Mouse (Mus musculus) cerebellum, postnatal 14 days (tissue): ENCODE data around the gene Myl12a.

Experiments
- DNase-seq, 2 experiments: peaks; one replicate each; pipeline ENCODE4 v3.0.0; 2021; ENCODE audit warnings: mixed read lengths in 2 of 2

Gene Myl12a

DNA sequence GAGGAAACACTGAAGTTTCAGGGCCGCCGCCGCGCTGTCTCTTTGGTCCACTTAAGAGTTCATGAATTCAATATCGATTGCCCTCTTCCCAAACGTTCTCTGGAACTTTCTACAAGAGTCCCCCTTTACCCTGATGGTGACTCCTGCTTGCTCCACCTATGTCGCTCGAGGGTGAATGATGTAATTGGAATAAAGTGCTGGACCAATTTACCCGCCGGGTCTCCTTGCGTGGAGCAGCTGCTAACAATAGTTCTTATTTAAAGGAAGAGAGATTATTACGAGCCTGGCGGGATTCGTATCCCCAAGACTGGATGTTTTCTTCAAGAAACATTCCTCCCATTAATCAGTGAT lies at the start of gene Myl12a:
Gene Myl12a (minus strand): TSS at position 135 of the 351 bp plus-strand sequence.
- no peak for DNase-seq

GRCm38 (mm10) chr17:71049292-71049691 lies 46.6 kb upstream of the Myl12a start:
- no peak for DNase-seq

- DNase-seq, result no peak
These were observed 44.2 kb upstream of the Myl12a start for GRCm38 (mm10) chr17:71046856-71047255.

DNA sequence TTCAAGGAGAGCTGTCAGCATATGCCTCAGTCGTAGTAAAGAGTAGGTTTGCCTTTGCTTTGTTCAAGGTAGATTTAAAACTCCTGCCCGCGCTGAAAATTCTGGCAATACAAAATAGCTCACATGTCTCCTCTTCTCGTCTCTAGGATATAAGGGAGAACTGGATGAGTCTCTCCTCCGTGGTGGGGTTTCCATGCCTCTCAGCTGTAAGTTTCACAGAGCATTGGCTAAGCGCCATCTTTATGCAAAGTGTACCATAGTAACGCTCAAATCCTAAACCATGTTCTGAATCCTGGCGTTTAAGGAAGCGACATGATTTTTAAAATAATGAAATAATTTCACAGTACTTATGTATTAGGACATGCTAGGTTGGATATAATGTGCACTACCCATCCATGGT lies 42.9 kb upstream of the Myl12a start:
- DNase-seq, result no peak

DNA sequence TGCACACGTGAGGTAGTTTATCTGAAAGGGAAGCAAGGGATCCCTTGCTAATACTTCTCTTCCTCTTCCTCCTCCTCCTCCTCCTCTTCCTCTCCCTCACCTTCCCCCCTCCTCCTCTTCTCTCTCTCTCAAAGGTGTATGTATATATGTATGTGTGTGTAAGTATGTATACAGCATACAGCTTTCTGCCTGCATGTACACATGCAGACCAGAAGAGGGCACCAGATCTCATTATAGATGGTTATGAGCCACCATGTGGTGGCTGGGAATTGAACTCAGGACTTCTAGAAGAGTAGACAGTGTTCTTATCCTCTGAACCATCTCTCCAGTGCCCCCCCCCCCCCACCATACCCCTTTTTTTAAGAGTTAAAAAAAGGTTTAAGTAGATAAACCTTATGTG lies 40.0 kb upstream of the Myl12a start:
- DNase-seq, result no peak

DNA sequence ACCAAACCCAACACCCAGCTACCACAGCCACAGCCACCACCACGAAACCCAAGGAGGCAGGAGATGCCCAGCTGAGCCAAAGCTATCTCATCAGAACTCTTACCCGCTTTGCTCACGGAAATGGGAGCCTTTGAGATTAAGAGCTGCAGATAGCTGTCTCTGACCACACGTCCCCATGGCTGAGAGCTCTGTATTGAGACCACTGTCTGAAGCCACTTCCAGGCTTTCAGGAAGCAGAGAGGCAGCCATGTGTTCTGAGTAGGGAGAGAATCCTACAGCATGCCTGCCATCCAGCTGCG lies 37.9 kb upstream of the Myl12a start:
- no peak for DNase-seq

DNA sequence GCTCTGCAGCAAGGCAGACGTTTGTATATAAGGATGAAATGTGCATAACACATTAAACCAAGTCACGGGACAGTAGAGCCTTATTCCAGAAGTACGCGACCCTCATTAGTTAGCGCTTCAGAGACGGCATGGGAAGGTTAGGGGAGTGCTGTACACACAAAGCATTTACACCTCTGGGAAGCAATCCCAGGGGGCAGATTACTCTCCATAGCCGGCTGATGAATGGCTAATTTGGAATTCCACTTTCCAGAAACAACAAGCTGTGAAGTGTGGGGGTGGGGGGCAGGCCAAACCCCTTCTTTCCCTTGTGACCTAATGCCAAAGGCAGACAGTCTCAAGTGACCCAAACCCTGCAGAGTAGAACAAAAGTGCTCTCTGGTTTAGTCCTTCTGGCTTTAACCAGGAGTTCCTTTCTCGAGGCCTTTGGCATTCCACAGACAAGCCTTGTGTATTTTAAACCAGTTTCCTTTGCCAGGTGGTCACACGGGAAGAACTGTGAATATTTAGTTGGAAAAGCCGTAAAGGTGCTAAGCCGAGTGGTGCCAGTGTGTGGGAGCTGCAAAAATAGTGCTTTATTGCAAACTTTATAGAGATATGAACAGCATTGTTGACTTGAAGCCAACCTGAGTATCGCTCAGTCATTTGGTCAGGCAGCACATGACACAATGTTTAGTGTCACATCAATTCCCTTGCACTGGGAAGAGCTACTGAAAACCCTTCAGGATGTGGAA lies 37.3 kb upstream of the Myl12a start:
- no peak for DNase-seq

GRCm38 (mm10) chr17:71038812-71039211 lies 36.1 kb upstream of the Myl12a start:
- no peak for DNase-seq

DNA sequence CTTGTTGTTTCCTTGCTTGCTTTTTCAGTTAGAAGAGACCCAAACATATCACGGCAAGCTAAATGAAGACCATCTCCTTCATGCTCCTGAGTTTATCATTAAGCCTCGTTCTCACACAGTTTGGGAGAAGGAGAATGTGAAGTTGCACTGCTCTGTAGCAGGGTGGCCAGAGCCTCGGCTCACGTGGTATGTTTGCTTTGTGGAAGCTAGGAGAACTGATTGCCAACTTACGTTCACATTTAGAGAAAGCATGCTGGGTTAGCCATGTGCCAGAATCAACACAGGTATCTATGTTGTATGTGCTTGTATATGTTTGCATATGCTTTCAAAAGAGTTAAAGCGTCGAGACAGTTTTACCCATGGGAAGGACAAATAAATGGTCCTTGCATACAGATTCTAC lies 34.5 kb upstream of the Myl12a start:
- no peak for DNase-seq

- no peak for DNase-seq
These were observed 31.8 kb upstream of the Myl12a start for GRCm38 (mm10) chr17:71034472-71034871.

- DNase-seq, result no peak
These were observed 30.0 kb upstream of the Myl12a start for GRCm38 (mm10) chr17:71032719-71033118.

- DNase-seq, result no peak
These were observed 24.5 kb upstream of the Myl12a start for GRCm38 (mm10) chr17:71027186-71027585.

DNA sequence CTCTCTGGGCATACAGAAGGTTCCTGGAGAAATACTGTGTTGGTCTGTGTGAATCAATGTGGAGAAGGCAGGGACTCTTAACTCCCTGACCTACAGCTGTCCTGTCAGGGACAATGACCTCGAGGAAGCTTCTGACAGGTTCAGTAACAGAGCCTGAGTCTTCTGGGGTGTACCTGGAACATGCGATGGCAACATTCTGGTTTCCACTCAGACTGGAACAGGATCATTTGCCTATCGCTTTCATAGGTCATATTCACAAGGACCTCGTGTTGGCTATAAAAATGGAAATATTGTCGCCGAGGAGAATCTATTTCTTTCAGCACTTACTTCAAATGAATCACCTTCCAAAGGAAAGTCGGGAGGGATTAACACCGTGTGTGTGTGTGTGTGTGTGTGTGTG lies 23.2 kb upstream of the Myl12a start:
- no peak for DNase-seq

- no peak for DNase-seq
These were observed 21.4 kb upstream of the Myl12a start for GRCm38 (mm10) chr17:71024071-71024470.

DNA sequence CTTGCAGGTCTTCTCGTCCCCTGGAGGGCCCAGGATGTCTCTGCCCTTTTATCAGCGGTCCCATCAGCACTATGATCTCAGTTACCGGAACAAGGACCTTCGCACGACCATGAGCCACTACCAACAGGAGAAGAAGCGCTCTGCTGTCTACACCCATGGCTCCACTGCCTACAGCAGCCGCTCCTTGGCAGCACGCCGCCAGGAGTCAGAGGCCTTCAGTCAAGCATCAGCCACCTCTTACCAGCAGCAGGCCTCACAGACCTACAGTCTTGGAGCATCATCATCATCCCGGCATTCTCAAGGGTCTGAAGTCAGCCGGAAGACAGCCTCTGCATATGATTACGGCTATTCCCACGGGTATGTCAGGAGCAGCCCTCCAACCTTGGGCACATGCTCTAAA lies 20.2 kb upstream of the Myl12a start:
- DNase-seq, result no peak

- no peak for DNase-seq
These were observed 17.2 kb upstream of the Myl12a start for GRCm38 (mm10) chr17:71019860-71020259.

- DNase-seq, result peak in 1 of 2 experiments; percentile 18
These were observed 16.6 kb upstream of the Myl12a start for GRCm38 (mm10) chr17:71019309-71019655.

DNA sequence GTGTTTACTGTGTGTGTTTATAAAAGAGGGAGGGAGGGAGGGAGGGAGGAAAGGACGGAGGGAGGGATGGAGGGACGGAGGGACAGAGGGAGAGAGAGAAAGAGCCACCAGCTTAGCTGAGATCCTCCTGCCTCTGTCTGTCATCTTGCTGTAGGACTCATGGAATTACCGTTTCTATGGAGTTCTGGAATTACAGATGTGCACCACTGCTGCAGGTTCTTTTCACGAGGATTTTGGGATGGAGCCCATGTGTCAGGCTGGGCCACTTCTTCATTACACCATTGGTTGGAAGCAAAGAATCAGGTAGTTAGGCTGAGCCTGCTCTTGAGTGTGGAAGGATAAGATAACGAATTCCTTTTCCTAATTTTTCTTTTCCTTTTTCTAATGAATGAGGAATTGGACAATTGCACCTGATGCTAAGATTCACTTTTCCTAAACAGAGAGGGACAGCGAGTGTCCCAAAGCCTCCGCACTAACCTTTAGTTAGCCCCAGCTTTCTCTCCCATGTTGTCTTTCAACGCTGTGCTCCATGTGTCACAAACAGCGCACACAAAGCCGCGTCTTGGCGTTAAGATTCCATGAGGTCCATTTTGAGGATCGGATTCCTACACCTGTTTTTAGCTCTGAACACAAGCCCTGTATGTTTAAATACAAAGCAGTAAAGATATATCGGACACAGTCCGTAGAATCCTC lies 16.1 kb upstream of the Myl12a start:
- no peak for DNase-seq

- DNase-seq, result no peak
These were observed 15.5 kb upstream of the Myl12a start for GRCm38 (mm10) chr17:71018151-71018550.

- DNase-seq, result no peak
These were observed 14.8 kb upstream of the Myl12a start for GRCm38 (mm10) chr17:71017457-71017998.

DNA sequence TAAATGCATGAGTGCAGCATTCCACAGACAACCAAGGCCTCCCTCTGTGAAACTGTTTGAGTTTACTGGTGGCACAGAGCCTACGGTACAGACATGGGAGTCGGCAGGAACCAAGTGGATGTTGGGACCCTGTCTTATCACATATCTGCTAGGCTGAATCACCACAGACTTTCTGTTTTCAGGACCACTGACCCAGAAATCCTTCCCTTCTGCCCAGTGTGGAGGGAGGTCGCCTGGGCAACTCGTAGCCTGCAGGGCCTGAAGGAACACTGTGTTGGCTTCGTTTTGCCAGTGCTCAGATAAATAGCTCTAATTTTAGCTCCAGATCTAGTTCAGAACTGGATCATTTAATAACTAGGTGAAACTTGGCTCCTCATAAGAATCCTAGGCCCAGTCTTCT lies 12.2 kb upstream of the Myl12a start:
- no peak for DNase-seq

DNA sequence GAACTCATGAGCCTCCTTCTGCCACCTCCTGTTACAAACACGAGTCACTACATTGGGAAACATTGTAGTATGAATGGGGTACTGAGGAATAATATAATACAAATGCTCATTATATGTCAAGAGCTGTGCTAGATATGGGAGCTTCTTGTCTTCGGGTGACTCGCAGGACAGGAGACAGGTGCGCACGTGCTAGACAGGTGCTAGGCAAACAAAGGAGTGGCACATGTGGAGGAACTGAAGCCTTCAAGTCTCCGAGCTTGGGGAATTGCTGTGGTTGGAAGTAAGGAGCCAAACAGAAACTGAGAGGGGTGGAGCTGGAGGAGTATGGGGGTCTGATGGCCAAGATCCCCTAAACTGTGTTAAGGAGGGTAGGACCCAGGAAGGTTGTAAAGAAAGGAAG lies 10.4 kb upstream of the Myl12a start:
- no peak for DNase-seq

DNA sequence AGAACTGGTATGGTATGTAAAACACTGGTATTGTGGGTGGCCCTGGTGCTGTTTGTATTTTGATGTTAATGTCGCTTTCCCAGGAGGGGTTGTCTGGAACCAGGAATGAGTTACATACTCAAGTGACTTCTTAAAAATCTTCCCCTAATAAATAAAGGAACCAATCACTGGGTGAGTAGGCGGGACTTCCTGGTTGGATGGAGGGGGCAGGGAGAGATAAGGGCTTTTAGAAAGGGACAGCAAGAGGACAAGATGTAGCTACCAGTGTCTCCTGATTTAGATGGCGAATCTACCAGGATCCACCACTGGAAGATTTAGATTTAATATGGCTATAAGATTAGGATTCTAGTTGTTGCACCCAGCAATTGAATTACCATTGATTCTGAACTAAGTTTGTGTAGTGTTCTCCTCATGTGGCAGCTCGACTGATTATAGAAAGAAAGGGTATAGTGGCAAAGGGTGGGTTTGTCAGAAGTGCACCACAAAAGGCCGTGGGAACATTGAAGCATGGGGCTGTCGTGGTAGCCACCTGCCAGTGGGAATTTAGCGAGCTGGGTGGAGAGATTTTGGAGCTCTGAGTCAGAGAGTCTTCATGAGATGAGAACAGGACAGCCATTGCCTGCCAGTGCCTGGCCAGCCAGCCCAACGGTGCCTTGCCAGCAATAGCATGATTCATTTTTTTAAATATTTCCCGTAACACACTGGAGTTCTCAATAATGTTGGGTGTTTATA lies 9.4 kb upstream of the Myl12a start:
- no peak for DNase-seq

GRCm38 (mm10) chr17:71010646-71011242 lies 8.1 kb upstream of the Myl12a start:
- DNase-seq, result no peak
